Mouse (Mus musculus) B cell, adult 62 days (primary cell): ENCODE data around the gene Serpinb13. TPM values are rescaled to one million over a fixed set of nuclear protein-coding genes. Genes with fewer than 3 reads are reported as not detected.

Experiments used
- total RNA-seq: library from RNA; stranded (reverse); gene quantifications from 4 replicates; pipeline ENCODE4 v1.2.4, GENCODE M21; 2023

Gene Serpinb13
- not detected in 4 replicates for total RNA-seq

DNA sequence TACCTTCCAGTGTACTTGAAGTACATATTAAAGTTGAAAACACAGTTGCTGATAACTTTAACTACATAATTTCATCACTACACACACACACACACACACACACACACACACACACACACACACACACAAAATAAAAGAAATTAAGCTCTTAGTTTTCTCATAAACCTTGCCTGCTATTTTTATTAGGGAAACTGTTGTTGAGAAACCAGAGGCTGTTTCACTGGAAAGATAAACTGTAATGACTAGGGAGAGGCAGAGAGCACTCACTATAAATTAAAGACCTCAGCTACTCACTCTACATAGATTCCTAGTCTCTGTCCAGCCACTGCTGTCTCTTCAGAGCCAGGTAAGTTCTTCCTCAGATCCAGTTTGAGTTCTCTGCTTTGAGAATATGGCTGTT is at the start of gene Serpinb13:
Gene Serpinb13 (plus strand): TSS at position 301 of the 400 bp plus-strand sequence.

DNA sequence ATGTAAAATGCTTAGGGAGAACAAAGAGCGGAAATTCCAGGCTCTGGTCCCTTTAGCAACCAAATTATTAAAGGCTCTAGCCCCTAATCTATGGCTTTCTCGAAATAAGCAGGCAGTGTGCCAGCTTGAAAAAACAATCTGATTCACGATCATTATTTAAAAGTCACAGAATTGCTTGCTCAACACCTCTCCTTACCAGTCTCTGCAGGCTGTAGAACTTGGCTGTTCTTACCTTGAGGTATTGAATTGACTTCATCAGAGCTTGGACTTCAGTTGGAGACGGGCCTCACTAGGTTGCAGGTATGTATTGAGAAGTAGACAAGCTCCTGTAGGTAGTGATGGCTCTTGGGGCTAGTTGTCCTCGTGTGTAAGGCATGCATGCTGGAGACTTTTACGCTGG is 46.5 kb upstream of the Serpinb13 start, which contains the start of gene Serpinb12:
Gene Serpinb12 (plus strand): TSS at position 185 of the 400 bp plus-strand sequence.

Other genes with a start within 250 kb of the Serpinb13 start
- 28.0 to 31.1 TPM (median 29.3 TPM) in 4 replicates for gene Kdsr, start 221.3 kb upstream of the Serpinb13 start, total RNA-seq
- 109 to 129 TPM (median 125 TPM) in 4 replicates for gene Vps4b, start 184.3 kb upstream of the Serpinb13 start, total RNA-seq
- not detected in 4 replicates for gene Serpinb5, start 119.8 kb upstream of the Serpinb13 start, total RNA-seq
- gene Serpinb12, start 46.5 kb upstream of the Serpinb13 start, total RNA-seq, result not detected in 4 replicates
- not detected in 4 replicates for gene Serpinb3a, start 71.3 kb downstream of the Serpinb13 start, total RNA-seq
- gene Serpinb3d, start 102.5 kb downstream of the Serpinb13 start, total RNA-seq, result not detected in 4 replicates